Mouse (Mus musculus): ENCODE results near the gene Csnk2b. TPM values are rescaled to one million over a fixed set of nuclear protein-coding genes. Genes with fewer than 3 reads are reported as not detected.
"Not testable (repeated sequence)": the region's sequence is repeated elsewhere in the genome, so short reads cannot be mapped to it uniquely, and the experiment has no call there.

Gene Csnk2b
- polyA plus RNA-seq, 2 experiments: 79.2 to 127 TPM

DNA sequence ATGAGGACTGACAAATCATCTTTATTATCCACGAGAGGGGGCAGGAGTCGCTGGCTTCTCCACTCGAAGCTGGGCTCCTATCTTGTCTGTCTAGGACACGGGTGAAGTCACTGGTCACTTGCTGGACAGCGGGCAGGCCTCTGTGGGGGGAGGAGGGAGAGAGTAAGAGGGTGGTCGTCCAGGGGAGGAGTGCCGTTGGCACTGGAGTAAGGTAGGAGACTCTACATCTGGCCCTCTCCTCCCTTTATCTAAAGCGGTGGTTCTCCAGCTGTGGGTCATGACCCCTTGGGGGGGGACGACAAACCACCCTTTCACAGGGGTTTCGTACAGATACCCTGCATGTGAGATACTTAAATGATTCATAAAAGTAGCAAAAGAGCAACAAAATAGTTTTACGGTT is 7.1 kb upstream of the Csnk2b start:
- 0 out of 2 replicates have a peak overlapping the region, but pooled peaks have one; percentile 13 for H3K4me2 ChIP-seq (ENCODE audit: low read depth)
- DNase-seq (ENCODE audit: low read depth in 3 of 3, low spot score in 3 of 3): no peak
- 68% methylated on average over 11 of the region's 11 CpGs for WGBS (ENCODE audit: insufficient replicate concordance)

GRCm38 (mm10) chr17:35127017-35127416 is 5.2 kb upstream of the Csnk2b start:
- H3K36me3 ChIP-seq (replicated peaks; ENCODE audit: control insufficient read depth, insufficient read depth, low read depth): peaks cover 11% of the 10 kb centered on the region
- H3K4me1 ChIP-seq (replicated peaks; ENCODE audit: control insufficient read depth in 2 of 2, insufficient read depth in 2 of 2, low read length in 1 of 2): peaks cover 8 to 12% of the 10 kb centered on the region in 2 experiments
- peak overlapping the region; percentile 91 for H3K4me2 ChIP-seq (ENCODE audit: low read depth)
- peak overlapping the region; percentile 61 to 71 for H3K4me3 ChIP-seq (ENCODE audit: insufficient read depth in 1 of 2, low read depth in 2 of 2, low read length in 2 of 2)
- H3K9me3 ChIP-seq (ENCODE audit: control insufficient read depth, low read length): no peaks in the 10 kb centered on the region
- 51% methylated on average over 13 of the region's 13 CpGs for WGBS (ENCODE audit: insufficient replicate concordance)
- H3K9ac ChIP-seq (replicated peaks): peak overlapping the region; percentile 79
- H3K27ac ChIP-seq: peak overlapping the region; percentile 70; the same call in 1 of the 2 replicates
- TF ChIP-seq EP300 (IDR thresholded peaks at IDR 0.05; ENCODE audit: low read depth) (no peak), CTCF (IDR thresholded peaks at IDR 0.05; ENCODE audit: low read depth) (no peak)
- H3K27me3 ChIP-seq (ENCODE audit: control insufficient read depth, insufficient read depth, low read length): no peaks in the 10 kb centered on the region
- ATAC-seq (ENCODE audit: insufficient read depth): no peak
- no peak for DNase-seq (ENCODE audit: low read depth in 3 of 3, low spot score in 3 of 3)

More for the DNA sequence above, 7.1 kb upstream of the Csnk2b start:
- H3K9ac ChIP-seq (replicated peaks): no peak overlapping the region
- peaks cover 6% of the 10 kb centered on the region for H3K36me3 ChIP-seq (replicated peaks; ENCODE audit: control insufficient read depth, insufficient read depth, low read depth)
- peaks cover 7 to 12% of the 10 kb centered on the region in 2 experiments for H3K4me1 ChIP-seq (replicated peaks; ENCODE audit: control insufficient read depth in 2 of 2, insufficient read depth in 2 of 2, low read length in 1 of 2)
- no peak for TF ChIP-seq EP300 (IDR thresholded peaks at IDR 0.05; ENCODE audit: low read depth)
- no peak for TF ChIP-seq CTCF (IDR thresholded peaks at IDR 0.05; ENCODE audit: low read depth)
- H3K9me3 ChIP-seq (ENCODE audit: control insufficient read depth, low read length): no peaks in the 10 kb centered on the region
- no peak overlapping the region for H3K4me3 ChIP-seq (ENCODE audit: insufficient read depth in 1 of 2, low read depth in 2 of 2, low read length in 2 of 2)
- no peak for ATAC-seq (ENCODE audit: insufficient read depth)
- no peaks in the 10 kb centered on the region for H3K27me3 ChIP-seq (ENCODE audit: control insufficient read depth, insufficient read depth, low read length)
- no peak overlapping the region for H3K27ac ChIP-seq

GRCm38 (mm10) chr17:35126206-35126611 is 4.4 kb upstream of the Csnk2b start, which contains the start of gene D17H6S53E:
TSS of gene D17H6S53E (plus strand) at chr17:35126373.
- Histone ChIP-seq H3K4me3 (ENCODE audit: insufficient read depth in 1 of 2, low read depth in 2 of 2, low read length in 2 of 2) (peak within 1 kb of the TSS; percentile 61 to 71), H3K9me3 (ENCODE audit: control insufficient read depth, low read length) (no peaks in the 10 kb centered on the region), H3K27ac (peak within 1 kb of the TSS; percentile 70), H3K36me3 (replicated peaks; ENCODE audit: control insufficient read depth, insufficient read depth, low read depth) (peaks cover 11% of the 10 kb centered on the region), H3K4me2 (ENCODE audit: low read depth) (peak within 1 kb of the TSS; percentile 91), H3K27me3 (ENCODE audit: control insufficient read depth, insufficient read depth, low read length) (no peaks in the 10 kb centered on the region), H3K9ac (replicated peaks) (peak within 1 kb of the TSS; percentile 79), H3K4me1 (replicated peaks; ENCODE audit: control insufficient read depth in 2 of 2, insufficient read depth in 2 of 2, low read length in 1 of 2) (peaks cover 10 to 12% of the 10 kb centered on the region in 2 experiments)
- ATAC-seq (ENCODE audit: insufficient read depth) (peak; percentile 69), DNase-seq (ENCODE audit: low read depth in 3 of 3, low spot score in 3 of 3) (peak; percentile 56 to 62 (median 62))
- WGBS (ENCODE audit: insufficient replicate concordance): under 1% methylated on average over 36 of the region's 36 CpGs
- TF ChIP-seq EP300 (IDR thresholded peaks at IDR 0.05; ENCODE audit: low read depth) (no peak), CTCF (IDR thresholded peaks at IDR 0.05; ENCODE audit: low read depth) (peak; percentile 10; the same call in 1 of the 2 replicates)

DNA sequence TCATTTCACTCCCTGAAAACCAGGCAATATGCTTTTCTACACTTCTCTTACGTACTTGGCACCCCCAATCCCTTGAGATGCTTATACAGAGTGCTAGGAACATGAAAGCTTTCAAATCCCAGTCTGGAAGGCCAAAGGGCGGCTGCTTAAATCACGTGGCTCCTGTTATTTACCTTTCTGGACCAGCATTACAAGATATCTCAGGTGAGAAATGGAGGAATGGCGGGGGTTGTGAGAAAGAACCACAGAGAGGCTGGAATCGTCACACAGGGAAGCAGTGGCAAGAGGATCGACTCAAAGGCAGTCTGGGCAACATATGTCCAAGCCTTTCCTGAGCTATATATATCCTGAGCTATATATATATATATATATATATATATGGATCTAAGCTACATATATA is 3.7 kb upstream of the Csnk2b start:
- Histone ChIP-seq H3K36me3 (replicated peaks; ENCODE audit: control insufficient read depth, insufficient read depth, low read depth) (peaks cover 11% of the 10 kb centered on the region), H3K4me2 (ENCODE audit: low read depth) (peak overlapping the region; percentile 91), H3K27ac (peak overlapping the region; percentile 70), H3K9ac (replicated peaks) (peak overlapping the region; percentile 79), H3K27me3 (ENCODE audit: control insufficient read depth, insufficient read depth, low read length) (no peaks in the 10 kb centered on the region), H3K4me1 (replicated peaks; ENCODE audit: control insufficient read depth in 2 of 2, insufficient read depth in 2 of 2, low read length in 1 of 2) (peaks cover 10 to 12% of the 10 kb centered on the region in 2 experiments), H3K4me3 (ENCODE audit: insufficient read depth in 1 of 2, low read depth in 2 of 2, low read length in 2 of 2) (peak overlapping the region; percentile 61 to 71; a peak in 3 of 4 replicates), H3K9me3 (ENCODE audit: control insufficient read depth, low read length) (no peaks in the 10 kb centered on the region)
- DNase-seq (ENCODE audit: low read depth in 3 of 3, low spot score in 3 of 3) (no peak), ATAC-seq (ENCODE audit: insufficient read depth) (no peak)
- WGBS (ENCODE audit: insufficient replicate concordance): 37% methylated on average over 6 of the region's 6 CpGs
- TF ChIP-seq CTCF (IDR thresholded peaks at IDR 0.05; ENCODE audit: low read depth) (no peak), EP300 (IDR thresholded peaks at IDR 0.05; ENCODE audit: low read depth) (no peak)

DNA sequence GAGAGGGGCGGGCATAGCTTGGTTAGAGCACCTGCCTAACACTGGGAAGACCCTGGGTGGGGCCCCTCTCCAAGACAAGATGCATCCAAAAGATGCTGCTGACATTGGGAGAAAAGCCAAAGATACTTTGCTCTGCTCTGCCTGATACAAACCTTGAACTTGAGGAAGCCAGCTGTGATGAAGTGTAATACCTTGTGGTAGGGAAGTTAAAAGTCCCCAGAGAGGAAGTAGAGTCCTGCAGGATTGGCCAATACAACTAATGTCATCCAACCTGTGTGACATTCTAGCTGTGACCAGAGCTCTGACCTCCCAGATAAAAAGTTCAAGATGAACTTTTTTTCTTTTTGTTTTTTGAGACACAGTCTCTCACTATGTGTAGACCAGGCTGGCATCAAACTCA is 3.2 kb upstream of the Csnk2b start:
- Histone ChIP-seq H3K4me2 (ENCODE audit: low read depth) (peak overlapping the region; percentile 91; the same call in 1 of the 2 replicates), H3K27ac (peak overlapping the region; percentile 70; the same call in 1 of the 2 replicates), H3K9me3 (ENCODE audit: control insufficient read depth, low read length) (no peaks in the 10 kb centered on the region), H3K9ac (replicated peaks) (no peak overlapping the region), H3K4me3 (ENCODE audit: insufficient read depth in 1 of 2, low read depth in 2 of 2, low read length in 2 of 2) (no peak overlapping the region), H3K4me1 (replicated peaks; ENCODE audit: control insufficient read depth in 2 of 2, insufficient read depth in 2 of 2, low read length in 1 of 2) (peaks cover 13 to 14% of the 10 kb centered on the region in 2 experiments), H3K36me3 (replicated peaks; ENCODE audit: control insufficient read depth, insufficient read depth, low read depth) (peaks cover 11% of the 10 kb centered on the region), H3K27me3 (ENCODE audit: control insufficient read depth, insufficient read depth, low read length) (no peaks in the 10 kb centered on the region)
- TF ChIP-seq EP300 (IDR thresholded peaks at IDR 0.05; ENCODE audit: low read depth) (no peak), CTCF (IDR thresholded peaks at IDR 0.05; ENCODE audit: low read depth) (no peak)
- no peak for DNase-seq (ENCODE audit: low read depth in 3 of 3, low spot score in 3 of 3)
- no peak for ATAC-seq (ENCODE audit: insufficient read depth)
- 86% methylated on average over 1 of the region's 1 CpGs for WGBS (ENCODE audit: insufficient replicate concordance)

- H3K27me3 ChIP-seq (ENCODE audit: control insufficient read depth, insufficient read depth, low read length); DNase-seq (ENCODE audit: low read depth in 3 of 3, low spot score in 3 of 3); H3K27ac ChIP-seq; ATAC-seq (ENCODE audit: insufficient read depth); H3K9me3 ChIP-seq (ENCODE audit: control insufficient read depth, low read length); H3K9ac ChIP-seq (replicated peaks); H3K4me3 ChIP-seq (ENCODE audit: insufficient read depth in 1 of 2, low read depth in 2 of 2, low read length in 2 of 2); H3K4me2 ChIP-seq (ENCODE audit: low read depth): not testable (repeated sequence)
- H3K36me3 ChIP-seq (replicated peaks; ENCODE audit: control insufficient read depth, insufficient read depth, low read depth): peaks cover 13% of the 10 kb centered on the region
- H3K4me1 ChIP-seq (replicated peaks; ENCODE audit: control insufficient read depth in 2 of 2, insufficient read depth in 2 of 2, low read length in 1 of 2): peaks cover 16 to 19% of the 10 kb centered on the region in 2 experiments
- 86% methylated on average over 12 of the region's 12 CpGs for WGBS (ENCODE audit: insufficient replicate concordance)
Observed at GRCm38 (mm10) chr17:35124261-35124896, 2.5 kb upstream of the Csnk2b start.

GRCm38 (mm10) chr17:35123287-35123686 is 1.4 kb upstream of the Csnk2b start:
- Histone ChIP-seq H3K4me1 (replicated peaks; ENCODE audit: control insufficient read depth in 2 of 2, insufficient read depth in 2 of 2, low read length in 1 of 2) (peaks cover 14 to 19% of the 10 kb centered on the region in 2 experiments), H3K36me3 (replicated peaks; ENCODE audit: control insufficient read depth, insufficient read depth, low read depth) (peaks cover 22% of the 10 kb centered on the region)
- ATAC-seq (ENCODE audit: insufficient read depth); H3K9me3 ChIP-seq (ENCODE audit: control insufficient read depth, low read length); DNase-seq (ENCODE audit: low read depth in 3 of 3, low spot score in 3 of 3); H3K4me3 ChIP-seq (ENCODE audit: insufficient read depth in 1 of 2, low read depth in 2 of 2, low read length in 2 of 2); H3K27me3 ChIP-seq (ENCODE audit: control insufficient read depth, insufficient read depth, low read length); H3K27ac ChIP-seq; H3K4me2 ChIP-seq (ENCODE audit: low read depth); H3K9ac ChIP-seq (replicated peaks): not testable (repeated sequence)
- 84% methylated on average over 9 of the region's 9 CpGs for WGBS (ENCODE audit: insufficient replicate concordance)
